Mouse (Mus musculus) left cerebral cortex, adult 9 months (tissue): ENCODE results near the gene Pced1a.
A peak's percentile ranks its signal among the peaks of the same experiment; 100 is the strongest.

Experiments
- DNase-seq, 2 experiments: peaks; one replicate each; pipeline ENCODE4 v3.0.0; 2022; ENCODE audit warnings: low spot score in 2 of 2

The Pced1a gene

DNA sequence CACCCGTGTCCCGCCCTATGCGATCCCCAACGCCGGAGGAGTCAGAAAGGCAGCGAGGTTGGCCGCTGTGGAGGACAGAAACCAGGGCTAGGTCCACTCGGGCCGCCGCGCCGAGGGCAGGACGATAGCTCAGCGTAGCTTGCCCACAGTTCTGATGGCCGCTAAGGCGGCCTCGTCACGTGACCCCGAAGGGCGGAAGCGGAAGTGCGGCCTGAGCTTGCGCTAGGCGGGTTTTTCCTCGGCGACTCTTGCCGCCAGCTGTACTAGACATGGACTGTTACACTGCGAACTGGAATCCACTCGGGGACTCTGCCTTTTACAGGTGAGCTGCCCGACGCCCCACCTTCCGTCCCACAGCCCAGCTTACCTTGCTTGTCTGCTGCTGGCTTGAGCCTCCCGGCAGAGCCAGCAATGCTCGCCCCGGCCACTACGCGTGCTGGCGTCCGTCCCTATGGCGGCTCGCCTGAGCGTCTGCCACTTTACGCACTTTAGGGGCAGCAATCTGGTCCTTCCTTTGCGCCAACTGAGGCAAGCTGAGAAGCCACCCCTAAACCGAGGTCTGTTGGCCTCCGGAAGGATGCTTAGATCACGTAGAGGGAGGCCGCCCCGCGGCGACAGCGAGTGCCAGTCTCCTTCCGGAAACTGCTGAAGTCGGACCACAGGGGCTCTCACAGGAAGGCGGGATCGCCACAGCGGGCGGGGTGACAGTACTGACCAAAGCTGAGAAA is at the start of gene Pced1a, which contains the start of gene Vps16:
Gene Pced1a, minus strand, starts transcription at position 576 of the 728 bp plus-strand sequence.
Gene Vps16, plus strand, starts transcription at position 214 of the 728 bp plus-strand sequence.
- DNase-seq, result peak; percentile 75 to 92

DNA sequence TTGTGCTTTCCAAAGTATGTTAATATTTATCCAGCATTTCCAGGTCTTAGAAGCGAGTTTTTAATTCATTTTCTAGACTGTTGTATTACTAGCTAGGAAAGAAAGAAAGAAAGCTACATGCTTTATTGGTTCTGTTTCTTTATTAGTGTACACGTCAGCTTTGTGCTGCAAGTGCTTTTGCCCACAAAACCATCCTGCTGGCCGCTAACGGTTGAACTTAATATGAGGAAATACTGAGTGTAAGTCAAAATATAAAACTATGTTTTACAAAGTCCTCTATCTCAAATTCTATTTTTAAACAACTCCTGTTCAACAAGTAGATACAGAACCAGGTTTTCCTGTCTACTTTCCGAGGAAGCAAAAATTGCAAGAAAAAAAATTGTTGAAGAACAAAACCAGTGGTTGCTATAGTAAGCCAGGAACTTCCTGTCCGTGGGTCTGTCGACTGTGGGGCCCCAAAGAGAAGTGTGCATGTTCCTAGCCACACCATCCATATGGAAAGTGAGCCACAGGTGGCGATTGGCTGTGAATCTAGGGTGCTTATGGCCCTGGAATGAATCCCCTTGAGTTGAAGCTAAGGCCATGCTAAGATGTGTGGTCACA is 48.5 kb upstream of the Pced1a start:
- no peak for DNase-seq

DNA sequence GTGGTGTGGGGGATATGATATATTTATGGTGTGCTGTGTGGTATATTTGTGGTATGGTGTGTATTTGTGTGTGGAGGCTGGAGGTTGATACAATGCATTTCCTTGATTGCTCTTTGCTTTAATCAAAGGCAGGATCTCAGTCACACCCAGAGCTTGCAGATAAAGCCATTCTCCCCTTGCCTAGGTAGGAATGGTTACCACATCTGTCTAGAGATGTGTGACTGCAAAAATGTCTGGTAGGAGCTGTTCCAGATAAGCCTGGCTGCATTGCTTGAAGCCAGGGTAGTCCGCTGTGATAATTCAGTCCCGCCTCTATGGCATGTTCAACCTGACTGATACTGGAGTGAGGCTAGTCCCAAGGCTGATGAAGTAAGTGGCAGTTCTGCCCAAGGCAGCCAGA is 45.4 kb upstream of the Pced1a start:
- DNase-seq, result no peak

DNA sequence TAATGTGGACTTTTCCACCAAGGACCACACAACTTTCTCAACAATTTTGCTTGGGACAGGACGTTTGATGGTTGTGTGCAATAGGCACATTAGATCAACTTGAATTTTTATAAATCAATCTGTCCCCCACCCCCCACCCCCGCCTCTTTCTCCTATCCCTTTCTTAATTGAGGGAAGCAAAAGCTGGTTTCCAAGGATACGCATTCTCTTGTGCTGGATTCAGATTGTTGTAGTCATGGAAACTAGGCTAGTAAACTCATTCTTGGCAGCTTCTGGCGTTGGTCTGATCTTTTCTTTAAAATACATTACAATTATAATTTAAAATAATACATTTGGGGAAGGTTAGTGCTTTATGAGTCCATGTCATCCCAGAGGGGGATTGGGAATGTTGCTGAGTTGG is 44.9 kb upstream of the Pced1a start:
- DNase-seq, result no peak

DNA sequence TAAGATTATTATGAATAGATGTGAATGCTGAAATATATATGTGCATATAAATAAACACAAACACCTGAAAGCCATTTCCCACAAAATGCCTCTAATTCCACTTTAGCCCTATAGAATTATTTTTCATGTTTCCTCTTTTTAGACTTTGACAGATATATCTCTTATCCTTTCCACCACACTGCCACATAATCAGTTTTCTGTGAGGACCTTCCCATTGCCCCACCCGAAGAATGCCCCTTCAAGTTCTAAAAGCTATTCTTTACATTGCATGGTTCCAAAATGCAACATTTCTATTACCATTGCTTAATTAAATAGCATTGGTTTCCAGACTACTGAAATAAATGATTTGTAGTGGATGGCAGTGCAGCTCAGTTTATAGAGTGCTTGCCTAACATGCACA is 41.9 kb upstream of the Pced1a start:
- no peak for DNase-seq

DNA sequence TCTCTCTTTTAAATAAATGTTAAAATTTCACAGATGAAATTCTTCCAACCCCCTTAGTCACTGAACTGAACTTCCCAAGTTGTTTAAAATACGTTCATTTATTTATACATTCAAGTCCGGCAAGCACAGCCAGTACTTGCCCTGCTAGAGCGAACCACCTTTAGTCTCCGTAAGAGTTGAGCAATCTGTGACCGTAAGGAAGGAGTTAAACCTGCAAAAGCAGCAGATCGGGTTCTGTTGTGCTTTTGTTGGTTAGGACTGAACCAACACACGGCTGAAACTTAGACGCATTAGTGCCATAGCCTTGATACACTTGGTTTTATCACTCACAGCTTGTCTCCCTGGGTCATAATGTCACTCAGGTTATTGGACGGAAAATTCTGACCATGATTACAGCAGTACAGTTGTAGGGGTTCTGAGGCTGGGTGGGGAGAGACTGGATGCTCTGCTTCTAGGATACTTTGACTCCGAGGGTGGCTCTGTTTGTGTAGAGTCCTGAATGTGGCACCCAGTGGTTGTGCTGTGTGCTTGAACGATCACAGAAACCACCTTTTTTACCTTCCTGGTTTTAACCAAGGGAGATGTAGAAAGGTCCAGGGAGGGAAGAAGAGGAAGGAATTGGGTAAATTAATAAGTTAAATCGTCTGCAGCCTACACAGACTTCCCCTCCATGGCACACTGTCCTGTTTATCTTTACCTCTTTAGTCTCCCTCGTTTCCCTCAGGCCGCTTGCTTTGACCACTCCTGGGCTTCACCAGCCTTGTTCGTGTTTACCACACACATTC is 37.0 kb upstream of the Pced1a start:
- no peak for DNase-seq

DNA sequence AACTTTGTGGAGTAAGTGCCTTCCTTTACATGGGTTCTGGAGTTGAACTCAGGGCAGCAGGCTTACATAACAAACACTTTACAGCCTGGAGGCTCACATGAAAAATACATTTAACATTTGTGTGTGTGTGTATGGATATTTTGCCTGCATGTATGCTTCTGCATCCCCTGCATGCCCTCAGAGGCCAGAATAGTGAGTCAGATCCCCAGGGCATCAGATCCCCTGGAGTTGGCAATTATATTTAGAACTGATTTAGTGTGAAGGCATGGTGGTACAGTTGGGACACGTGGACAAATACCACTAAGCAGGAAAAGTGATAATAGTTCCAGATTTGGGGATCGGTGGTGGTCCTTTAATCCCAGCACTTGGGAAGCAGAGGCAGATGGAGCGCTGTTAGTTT is 35.1 kb upstream of the Pced1a start:
- DNase-seq, result no peak

DNA sequence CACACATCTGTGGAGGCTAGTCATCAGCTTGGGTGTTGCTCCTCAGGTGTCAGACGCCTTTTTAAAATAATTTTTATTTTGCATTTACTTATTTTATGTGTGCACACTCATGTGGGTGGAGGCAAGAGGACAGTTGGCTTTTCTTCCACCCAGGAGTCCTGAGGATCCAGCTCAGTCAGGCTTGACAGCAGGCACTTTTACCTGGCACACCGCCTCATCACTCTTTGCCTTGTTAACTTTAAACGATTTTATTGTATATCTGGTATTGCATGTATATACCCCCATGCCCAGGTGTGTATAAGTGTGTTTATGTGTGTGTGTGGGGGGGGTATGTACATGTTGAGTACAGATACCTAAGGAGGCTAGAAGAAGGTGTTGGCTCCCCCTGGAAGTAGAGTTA is 33.4 kb upstream of the Pced1a start:
- DNase-seq, result no peak

DNA sequence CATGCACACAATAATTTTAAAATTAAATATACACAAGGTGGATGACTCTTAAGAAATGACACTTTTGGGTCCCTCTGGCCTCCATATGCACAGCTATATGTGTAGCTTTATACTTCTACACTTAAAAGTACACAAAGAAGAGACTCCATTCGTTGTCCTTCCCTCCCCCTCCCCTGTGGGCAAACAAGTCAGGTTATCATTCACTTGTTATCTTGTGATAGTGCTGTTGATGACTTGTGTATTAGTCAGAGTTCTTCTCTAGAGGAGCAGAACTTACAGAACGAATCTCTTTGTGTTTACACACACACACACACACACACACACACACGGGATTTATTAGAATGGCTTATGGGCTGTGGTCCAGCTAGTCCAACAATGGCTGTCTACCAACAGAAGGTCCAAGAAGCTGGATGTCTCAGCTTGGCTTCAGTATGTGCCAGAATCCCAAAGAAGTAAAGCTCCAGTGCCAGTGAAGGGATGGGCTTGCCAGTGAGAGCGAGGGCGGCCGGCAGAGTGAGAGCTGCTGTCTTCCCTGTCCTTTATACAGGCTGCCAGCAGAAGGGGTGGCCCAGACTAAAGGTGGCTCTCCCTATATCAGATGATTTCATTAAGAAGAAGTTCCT is 30.4 kb upstream of the Pced1a start:
- DNase-seq, result peak in 1 of 2 experiments; percentile 42

DNA sequence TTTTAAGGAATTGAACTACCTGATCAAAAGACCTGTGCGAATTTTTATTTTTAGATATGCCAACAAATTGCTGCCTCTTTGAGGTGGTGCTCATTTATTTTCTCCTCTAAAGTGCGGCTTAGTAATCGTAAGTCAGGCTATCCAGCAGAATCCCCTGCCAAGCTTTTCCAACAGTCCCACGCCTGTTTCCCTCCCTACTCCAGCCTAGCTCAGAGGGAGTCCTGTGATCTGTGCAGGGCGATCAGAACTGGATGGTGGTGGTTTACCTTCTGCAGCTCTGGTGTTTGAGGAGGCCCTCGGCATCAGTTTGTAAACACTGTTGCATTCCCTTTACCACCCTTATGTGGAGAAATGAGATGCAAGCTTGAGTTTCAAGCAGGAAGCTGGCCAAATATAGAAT is 28.9 kb upstream of the Pced1a start:
- peak in 1 of 2 experiments; percentile 38 for DNase-seq

DNA sequence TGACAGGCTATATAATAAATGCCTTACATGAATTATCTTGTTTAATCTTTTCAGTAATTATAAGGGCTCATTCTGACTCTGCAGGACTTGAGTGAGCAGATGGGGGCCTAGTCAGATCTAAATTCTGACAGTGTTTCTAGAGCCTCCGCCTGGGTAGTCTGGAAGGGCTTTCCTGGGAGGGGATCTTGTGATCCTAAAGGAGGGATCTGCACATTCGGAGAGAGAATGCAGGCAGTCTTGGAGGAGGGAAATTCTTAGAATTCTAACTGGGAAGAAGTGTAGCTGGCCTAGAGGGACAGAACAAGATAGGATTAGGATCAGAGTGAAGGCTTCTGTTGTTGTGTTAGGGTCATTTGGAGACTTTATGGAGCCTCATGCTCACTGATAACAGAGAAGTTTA is 27.8 kb upstream of the Pced1a start:
- no peak for DNase-seq

DNA sequence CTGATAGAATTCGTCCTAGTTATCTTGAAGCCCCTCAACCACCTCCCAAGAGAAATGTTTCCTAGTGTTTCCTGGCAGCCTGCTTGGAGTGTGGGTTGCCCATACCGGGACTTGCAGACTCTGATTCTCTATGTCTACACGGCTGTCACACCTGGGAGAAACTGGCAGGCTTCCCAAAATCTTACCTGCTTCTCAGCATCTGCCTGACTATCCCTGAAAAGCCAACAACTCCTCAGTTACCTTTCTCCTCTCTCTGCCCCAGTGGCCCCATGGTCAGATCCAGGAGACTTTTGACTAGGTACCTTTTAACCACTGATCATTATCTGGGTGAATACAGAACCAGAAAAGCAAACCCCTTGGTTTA is 27.2 kb upstream of the Pced1a start:
- no peak for DNase-seq

DNA sequence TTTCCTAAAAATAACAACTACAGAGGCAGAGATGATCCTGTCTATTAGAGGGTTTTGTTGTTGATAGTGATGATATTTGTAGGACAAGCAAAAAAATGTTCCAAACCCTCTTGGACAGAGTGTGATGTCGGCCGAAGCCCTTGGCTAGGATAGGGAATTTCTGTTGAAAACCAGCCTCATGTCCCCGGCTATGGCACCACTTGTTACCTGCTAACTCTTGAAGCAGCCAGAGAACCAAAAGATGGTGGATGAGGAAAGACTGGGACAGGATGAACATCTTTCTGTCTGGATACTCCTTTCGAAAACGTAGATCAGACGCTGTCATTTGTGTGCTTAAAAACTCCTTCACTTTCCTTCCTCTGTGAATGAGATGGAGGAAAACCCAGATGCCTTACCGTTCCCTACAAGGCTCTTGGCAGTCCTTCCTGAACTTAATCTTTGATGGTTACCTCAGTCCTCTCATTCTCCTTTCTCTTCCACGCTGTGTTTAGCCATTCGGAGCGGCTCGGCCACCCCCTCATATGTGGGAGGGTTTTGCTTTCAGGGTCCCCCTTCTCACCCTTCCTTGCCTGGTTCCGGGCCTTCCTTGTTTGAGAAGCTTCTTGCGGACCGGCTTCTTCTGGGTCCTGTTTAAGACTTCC is 26.7 kb upstream of the Pced1a start:
- peak in 1 of 2 experiments; percentile 32 for DNase-seq

DNA sequence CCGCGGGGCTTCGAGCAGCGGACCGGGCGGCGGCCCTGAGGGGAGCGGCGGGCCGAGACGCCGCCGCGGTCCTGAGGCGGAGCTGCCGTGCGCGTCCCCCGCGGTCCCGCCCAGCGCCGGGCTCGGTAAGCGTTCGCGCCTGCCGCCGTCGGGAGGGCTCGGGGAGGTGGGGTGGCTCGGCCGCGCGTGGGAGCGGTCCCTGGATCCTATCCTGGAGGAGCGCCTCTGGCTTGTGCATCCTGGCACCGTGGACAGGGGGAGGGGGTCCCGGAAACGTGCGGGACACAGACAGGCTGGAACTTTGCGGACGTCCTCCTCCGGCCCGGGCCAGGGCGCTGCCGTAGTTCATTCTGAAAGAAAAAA is 25.9 kb upstream of the Pced1a start:
- peak; percentile 44 to 67 for DNase-seq

DNA sequence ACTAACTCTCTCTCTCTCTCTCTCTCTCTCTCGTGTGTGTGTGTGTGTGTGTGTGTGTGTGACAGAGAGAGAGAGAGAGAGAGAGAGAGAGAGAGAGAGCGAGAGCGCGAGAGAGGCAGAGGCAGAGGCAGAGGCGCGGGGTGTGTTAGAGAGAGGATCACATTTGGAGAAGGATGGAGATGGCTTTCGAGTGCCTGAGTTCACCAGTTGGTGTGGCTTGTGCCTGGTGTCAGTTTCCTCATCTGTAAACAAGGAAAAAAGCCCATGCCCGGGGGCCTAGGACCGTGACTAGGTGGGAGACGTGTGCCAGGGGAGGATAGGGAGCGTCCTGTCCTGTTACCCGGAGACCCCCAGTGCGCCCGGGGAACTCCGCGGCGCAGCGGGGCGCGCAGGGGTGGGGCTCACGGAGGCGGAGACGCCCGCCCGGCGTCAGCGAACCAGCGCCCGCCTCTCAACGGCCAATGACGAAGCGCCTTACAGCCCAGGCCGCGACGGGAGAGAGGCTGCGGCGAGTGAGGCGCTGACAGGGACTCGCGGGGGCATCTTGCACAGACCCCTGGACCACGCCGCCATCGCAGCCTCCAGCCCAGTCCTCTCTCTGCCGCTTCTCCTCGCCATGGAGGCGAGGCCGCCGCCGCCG is 25.4 kb upstream of the Pced1a start, which contains the start of gene Ptpra:
Gene Ptpra, plus strand, starts transcription at position 485 of the 640 bp plus-strand sequence.
- peak; percentile 69 to 88 for DNase-seq

DNA sequence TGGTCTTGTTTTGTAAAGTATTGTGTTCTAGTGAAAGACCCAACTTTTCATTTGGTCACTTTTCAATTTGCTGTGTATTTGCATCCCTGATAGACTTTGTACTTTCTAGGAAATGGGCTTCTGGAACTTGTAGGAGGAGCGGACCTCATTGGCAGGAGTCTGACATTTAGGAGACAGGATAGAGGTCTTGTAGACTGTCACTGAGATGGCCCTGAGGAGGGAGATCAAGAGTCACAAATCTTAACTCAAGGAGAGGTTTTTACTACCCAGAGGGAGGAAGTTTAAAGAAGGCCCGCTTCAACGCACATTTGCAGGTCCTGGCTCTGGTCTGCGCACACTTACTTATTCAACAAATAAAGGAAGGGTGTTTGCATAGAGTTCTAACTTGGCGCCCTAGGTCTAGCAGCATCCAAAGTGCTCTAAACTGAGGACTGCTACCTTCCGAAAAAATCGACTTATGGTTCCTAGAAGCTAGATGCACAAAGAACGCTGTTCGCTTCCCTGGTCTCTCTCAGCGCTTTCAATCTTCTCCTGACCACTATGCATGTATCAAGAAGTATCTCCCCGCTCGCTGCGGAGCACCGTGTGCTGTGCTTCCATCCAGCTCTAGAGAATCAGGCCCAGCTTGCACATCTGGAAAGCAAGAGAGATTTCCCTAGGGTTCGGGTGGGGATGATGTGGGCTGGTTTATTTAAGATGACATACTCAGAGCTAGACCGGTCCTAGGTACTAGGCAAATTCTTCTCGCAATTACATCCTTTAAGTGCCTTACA is 24.7 kb upstream of the Pced1a start:
- DNase-seq, result no peak

DNA sequence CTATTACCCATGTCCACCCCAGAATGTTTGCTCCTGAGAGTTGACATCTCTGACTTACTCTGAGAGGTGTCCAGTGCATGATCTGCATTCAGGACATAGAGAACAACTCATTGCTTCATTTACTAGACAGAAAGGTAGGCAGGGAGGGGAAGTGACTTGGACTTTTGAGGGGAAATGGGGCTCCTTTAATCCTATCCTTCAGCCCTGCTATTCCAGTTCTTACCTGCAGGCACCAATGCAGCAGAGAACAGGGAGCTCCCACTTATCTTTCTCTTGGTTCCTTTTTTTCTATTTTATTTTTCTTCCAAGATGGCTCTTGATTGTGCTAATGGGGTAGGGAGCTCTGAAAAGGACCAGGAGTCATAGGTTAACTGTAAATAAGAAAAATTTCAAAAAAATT is 23.9 kb upstream of the Pced1a start:
- no peak for DNase-seq

DNA sequence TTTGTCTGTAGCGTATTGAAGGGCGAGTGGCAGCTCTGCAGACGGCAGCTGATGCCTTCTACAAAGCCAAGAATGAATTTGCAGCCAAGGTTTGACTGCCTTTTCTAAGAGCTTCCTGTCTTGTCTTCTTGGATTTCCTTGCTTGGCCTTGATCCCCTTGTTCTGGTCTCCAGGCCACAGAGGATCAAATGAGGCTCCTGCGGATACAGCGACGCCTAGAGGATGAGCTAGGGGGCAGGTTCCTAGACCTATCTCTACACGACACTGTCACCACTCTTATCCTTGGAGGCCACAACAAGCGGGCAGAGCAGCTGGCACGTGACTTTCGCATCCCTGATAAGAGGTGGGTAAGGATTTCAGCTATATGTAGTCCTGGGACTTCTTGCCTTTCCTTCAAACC is 17.7 kb upstream of the Pced1a start:
- DNase-seq, result no peak

DNA sequence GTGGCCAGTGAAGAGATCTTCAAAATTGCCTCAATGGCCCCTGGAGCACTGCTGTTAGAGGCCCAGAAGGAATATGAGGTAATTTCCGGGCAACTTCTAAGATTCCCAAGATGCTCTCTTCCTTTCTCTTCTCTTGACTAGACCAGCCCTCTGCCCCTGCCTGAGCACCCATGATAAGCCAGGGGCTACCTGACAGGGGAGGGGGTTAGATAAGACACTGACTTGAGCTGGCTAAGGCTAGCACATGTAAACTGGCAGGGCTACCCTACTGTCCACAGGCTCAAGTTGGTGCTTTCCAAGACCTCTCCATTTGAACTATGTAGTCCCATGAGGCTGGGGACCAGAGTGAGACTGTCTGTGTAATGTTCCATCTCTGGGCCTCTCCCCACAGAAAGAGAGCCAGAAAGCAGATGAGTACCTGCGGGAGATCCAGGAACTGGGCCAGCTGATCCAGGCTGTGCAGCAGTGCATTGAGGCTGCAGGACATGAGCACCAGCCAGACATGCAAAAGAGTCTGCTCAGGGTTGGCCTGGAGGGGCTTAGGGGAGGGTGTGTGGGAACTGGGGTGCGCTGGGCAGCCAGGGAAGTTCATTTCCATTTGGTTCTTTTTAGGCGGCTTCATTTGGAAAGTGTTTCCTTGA is 15.5 kb upstream of the Pced1a start:
- DNase-seq, result no peak

DNA sequence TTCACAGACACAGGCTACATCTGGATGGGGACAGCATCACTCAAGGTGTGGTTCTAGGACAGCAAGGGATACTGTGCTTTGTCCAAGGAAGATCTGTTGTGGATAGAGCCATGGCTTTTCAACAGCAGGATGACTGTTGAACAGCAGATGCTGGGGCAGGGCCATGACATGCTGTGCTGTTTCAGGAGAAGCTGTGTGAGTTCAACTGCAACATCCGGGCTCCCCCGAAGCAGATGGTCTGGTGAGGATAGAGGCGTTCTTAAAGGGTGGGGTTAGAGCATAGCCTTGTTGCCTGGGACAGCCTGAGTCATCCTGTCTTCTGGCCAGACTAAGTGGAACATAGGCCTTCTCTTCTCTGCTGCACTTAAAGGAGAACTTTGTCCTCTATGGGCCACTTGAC is 14.4 kb upstream of the Pced1a start:
- DNase-seq, result no peak
